Mouse (Mus musculus) testis, adult 2 months (tissue): ENCODE measurements around the gene Tex14. TPM values are rescaled to one million over a fixed set of nuclear protein-coding genes. Genes with fewer than 3 reads are reported as not detected.
"Not testable (repeated sequence)": the region's sequence is repeated elsewhere in the genome, so short reads cannot be mapped to it uniquely, and the experiment has no call there.

Experiments
- H3K27ac ChIP-seq: fragments of 200-500 bp; 2 replicates; pipeline ENCODE4 v1.5.1; 2012; ENCODE audit warnings: low read depth, low read length; ENCODE audit not compliant: control insufficient read depth, insufficient read depth
- H3K27me3 ChIP-seq: fragments of 200-500 bp; 2 replicates; pipeline ENCODE4 v1.6.1; 2012; ENCODE audit warnings: mild to moderate bottlenecking, low read length, moderate library complexity; ENCODE audit not compliant: control insufficient read depth, insufficient read depth
- H3K36me3 ChIP-seq: fragments of 200-500 bp; 2 replicates; pipeline ENCODE4 v1.6.1; 2012; ENCODE audit warnings: mild to moderate bottlenecking, low read length; ENCODE audit not compliant: control insufficient read depth, insufficient read depth
- H3K4me1 ChIP-seq: fragments of 200-500 bp; 2 replicates; pipeline ENCODE4 v1.6.1; 2012; ENCODE audit warnings: low read length; ENCODE audit not compliant: control insufficient read depth, insufficient read depth
- H3K4me3 ChIP-seq: fragments of 200-500 bp; 2 replicates; pipeline ENCODE4 v1.5.1; 2012; ENCODE audit warnings: low read depth, mild to moderate bottlenecking, low read length, moderate library complexity, mixed read lengths; ENCODE audit not compliant: control insufficient read depth
- CTCF ChIP-seq: fragments of 200-500 bp; IDR thresholded peaks from 2 replicates; pipeline ENCODE4 v1.5.1; 2012; ENCODE audit warnings: low read depth, mild to moderate bottlenecking, inconsistent platforms, low read length, moderate library complexity; ENCODE audit not compliant: control insufficient read depth, insufficient read depth, insufficient replicate concordance
- POLR2A ChIP-seq: fragments of 200-500 bp; IDR thresholded peaks from 2 replicates; pipeline ENCODE4 v1.6.1; 2012; ENCODE audit warnings: low read depth, mild to moderate bottlenecking, inconsistent platforms, low read length, moderate library complexity; ENCODE audit not compliant: control insufficient read depth
- polyA plus RNA-seq: library from polyadenylated mRNA; depleted of rRNA; stranded (reverse); fragments of >200 nt; gene quantifications from 2 replicates; pipeline ENCODE4 v1.2.3, GENCODE M21; 2012

The Tex14 gene
- polyA plus RNA-seq, 1 experiment = 28.4 TPM

DNA sequence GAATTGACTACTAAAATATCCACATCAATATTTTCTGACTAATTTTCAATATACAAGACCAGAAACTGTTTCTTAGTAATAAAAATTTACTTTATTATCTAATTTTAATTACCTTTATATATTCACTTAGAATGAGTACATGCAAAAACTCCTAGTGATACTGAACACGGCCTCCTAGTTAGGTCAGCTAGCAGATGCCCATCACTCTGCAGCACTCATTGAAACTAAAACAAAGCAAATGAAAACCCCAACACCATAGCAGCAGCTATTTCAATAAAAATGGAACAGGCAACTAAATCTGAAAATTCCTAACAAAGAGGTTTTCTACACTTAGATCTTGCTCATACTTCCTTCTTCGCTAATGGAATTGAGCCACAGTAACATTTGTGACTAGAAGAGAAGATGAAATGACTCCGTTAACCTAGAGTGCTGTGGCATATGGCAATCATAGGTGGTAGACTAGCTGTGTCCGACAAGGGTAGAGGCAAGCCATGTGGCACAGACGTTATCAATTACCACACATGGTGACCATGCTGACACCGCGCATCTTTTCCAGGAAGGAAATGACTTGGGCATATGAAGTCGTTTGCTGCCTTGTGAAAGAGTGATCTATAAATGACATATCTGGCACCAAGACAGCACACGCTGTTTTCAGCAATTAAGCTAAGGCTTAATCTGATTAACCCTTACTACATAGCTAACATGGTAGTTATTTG lies 36.8 kb upstream of the Tex14 start:
- no peaks in the 10 kb centered on the region for H3K4me1 ChIP-seq
- H3K4me3 ChIP-seq = no peak overlapping the region
- TF ChIP-seq POLR2A (no peak), CTCF (no peak)
- no peaks in the 10 kb centered on the region for H3K27me3 ChIP-seq
- H3K27ac ChIP-seq = no peak overlapping the region
- H3K36me3 ChIP-seq = no peaks in the 10 kb centered on the region

DNA sequence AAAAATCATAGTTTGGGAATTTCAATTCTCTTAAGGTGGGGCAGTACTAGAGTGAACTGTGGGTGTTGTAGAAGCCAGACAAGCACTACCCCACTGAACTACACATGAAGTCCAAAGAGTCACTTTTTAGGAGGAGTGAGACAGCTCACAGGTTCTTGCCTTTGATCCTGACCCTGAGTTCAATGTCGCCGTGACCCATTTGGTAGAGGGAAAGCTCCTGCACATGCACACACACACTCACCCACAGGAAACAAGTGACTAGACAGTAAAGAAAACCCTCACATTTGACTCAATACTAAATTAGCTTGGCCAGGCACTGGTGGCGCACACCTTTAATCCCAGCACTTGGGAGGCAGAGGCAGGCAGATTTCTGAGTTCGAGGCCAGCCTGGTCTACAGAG lies 20.3 kb upstream of the Tex14 start:
- H3K4me3 ChIP-seq = no peak overlapping the region
- no peaks in the 10 kb centered on the region for H3K27me3 ChIP-seq
- H3K4me1 ChIP-seq = no peaks in the 10 kb centered on the region
- no peak overlapping the region for H3K27ac ChIP-seq
- TF ChIP-seq CTCF (no peak), POLR2A (no peak)
- H3K36me3 ChIP-seq = no peaks in the 10 kb centered on the region; the same call in 1 of the 2 replicates

GRCm38 (mm10) chr11:87385676-87386075 lies 19.2 kb upstream of the Tex14 start:
- H3K27ac ChIP-seq = no peak overlapping the region
- H3K4me1 ChIP-seq = no peaks in the 10 kb centered on the region
- TF ChIP-seq CTCF (no peak), POLR2A (no peak)
- no peaks in the 10 kb centered on the region; the same call in 1 of the 2 replicates for H3K36me3 ChIP-seq
- no peaks in the 10 kb centered on the region for H3K27me3 ChIP-seq
- H3K4me3 ChIP-seq = no peak overlapping the region

- Histone ChIP-seq H3K27me3 (no peaks in the 10 kb centered on the region), H3K4me1 (no peaks in the 10 kb centered on the region), H3K4me3 (no peak overlapping the region), H3K36me3 (no peaks in the 10 kb centered on the region), H3K27ac (no peak overlapping the region)
- no peak for TF ChIP-seq POLR2A
- no peak for TF ChIP-seq CTCF
These were observed 11.0 kb upstream of the Tex14 start for GRCm38 (mm10) chr11:87393855-87394254.

DNA sequence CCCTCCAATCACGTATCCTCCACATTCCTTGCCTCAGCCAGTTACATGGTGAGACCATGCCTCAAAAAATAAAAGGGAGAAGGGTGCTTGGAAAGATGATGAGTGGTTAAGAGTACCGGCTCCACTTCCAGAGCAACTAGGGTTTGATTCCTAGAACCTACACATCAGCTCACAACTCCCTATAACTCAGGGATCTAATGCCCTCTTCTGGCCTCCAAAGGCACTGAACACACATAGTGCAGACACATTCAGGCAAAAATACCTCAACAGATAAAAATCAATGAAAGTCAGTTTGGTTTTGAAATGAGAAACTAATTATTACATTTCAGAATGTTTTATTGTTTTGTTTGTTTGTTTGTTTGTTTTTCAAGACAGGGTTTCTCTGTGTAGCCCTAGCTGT lies 6.5 kb upstream of the Tex14 start:
- no peak for TF ChIP-seq POLR2A
- no peak for TF ChIP-seq CTCF
- Histone ChIP-seq H3K36me3 (no peaks in the 10 kb centered on the region; the same call in none of the 2 replicates), H3K27me3 (no peaks in the 10 kb centered on the region), H3K4me1 (no peaks in the 10 kb centered on the region), H3K4me3 (no peak overlapping the region), H3K27ac (no peak overlapping the region)

GRCm38 (mm10) chr11:87404111-87404853 lies 583 bp upstream of the Tex14 start:
- no peaks in the 10 kb centered on the region for H3K27me3 ChIP-seq
- H3K4me3 ChIP-seq = peak overlapping the region; percentile 98
- H3K36me3 ChIP-seq = no peaks in the 10 kb centered on the region; the same call in none of the 2 replicates
- H3K27ac ChIP-seq = peak overlapping the region; percentile 97
- no peak for TF ChIP-seq CTCF
- TF ChIP-seq POLR2A = peak; percentile 83
- H3K4me1 ChIP-seq = peaks cover 4% of the 10 kb centered on the region

DNA sequence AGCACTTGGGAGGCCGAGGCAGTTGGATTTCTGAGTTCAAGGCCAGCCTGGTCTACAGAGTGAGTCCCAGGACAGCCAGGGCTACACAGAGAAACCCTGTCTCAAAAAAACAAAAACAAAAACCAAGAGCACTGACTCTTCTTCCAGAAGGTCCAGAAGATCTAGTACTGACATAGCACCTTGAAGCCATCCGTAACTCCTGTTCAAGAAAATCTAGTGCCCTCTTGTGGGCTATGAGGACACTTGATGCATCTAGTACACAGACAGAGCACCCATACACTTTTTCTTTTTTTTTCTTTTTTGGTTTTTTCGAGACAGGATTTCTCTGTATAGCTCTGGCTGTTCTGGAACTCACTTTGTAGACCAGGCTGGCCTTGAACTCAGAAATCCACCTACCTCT lies 8.5 kb downstream of the Tex14 start:
- not testable (repeated sequence) for H3K36me3 ChIP-seq, H3K4me3 ChIP-seq, H3K4me1 ChIP-seq, H3K27ac ChIP-seq, H3K27me3 ChIP-seq

DNA sequence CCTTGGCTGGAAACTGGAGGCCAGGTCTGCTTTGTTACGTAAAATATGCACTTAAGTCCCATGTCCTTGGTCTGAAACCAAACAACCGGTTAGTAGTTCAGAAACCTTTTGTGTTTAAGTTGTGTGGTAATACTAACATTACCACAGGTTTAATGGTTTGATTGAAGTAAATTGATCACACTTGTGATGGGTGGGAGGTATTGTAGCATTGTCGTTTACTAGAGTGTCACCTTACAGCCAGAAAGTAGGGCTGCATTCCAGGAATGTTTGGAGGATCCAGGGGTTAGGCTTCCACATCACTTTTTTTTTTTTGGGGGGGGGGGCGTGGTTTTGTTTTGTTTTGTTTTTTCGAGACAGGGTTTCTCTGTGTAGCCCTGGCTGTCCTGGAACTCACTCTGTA lies 11.3 kb downstream of the Tex14 start:
- H3K36me3 ChIP-seq = no peaks in the 10 kb centered on the region
- no peaks in the 10 kb centered on the region for H3K4me1 ChIP-seq
- no peaks in the 10 kb centered on the region for H3K27me3 ChIP-seq
- H3K4me3 ChIP-seq = no peak overlapping the region
- TF ChIP-seq CTCF (no peak), POLR2A (no peak)
- H3K27ac ChIP-seq = no peak overlapping the region
